Mouse (Mus musculus) ES-Bruce4 (cell line): Measurements from ENCODE around the gene Scimp. TPM values are rescaled to one million over a fixed set of nuclear protein-coding genes. Genes with fewer than 3 reads are reported as not detected.

Source experiments
- H3K27ac ChIP-seq: 2 replicates; pipeline ENCODE4 v1.5.1; 2012; ENCODE audit warnings: low read length, inconsistent platforms; ENCODE audit not compliant: insufficient read depth
- H3K27me3 ChIP-seq: 2 replicates; pipeline ENCODE4 v1.6.1; 2012; ENCODE audit warnings: mild to moderate bottlenecking, low read length, inconsistent platforms; ENCODE audit not compliant: control insufficient read depth, poor library complexity, insufficient read depth, severe bottlenecking
- H3K36me3 ChIP-seq: 2 replicates; pipeline ENCODE4 v1.6.1; 2012; ENCODE audit warnings: inconsistent platforms, mild to moderate bottlenecking, low read length, moderate library complexity; ENCODE audit not compliant: control insufficient read depth, poor library complexity, insufficient read depth, severe bottlenecking
- H3K4me1 ChIP-seq: one replicate; pipeline ENCODE4 v1.8.1; 2011; ENCODE audit warnings: low read length; ENCODE audit not compliant: control insufficient read depth, insufficient read depth
- H3K4me3 ChIP-seq: 2 replicates; pipeline ENCODE4 v1.5.1; 2011; ENCODE audit warnings: low read depth, mild to moderate bottlenecking, low read length
- H3K9ac ChIP-seq: 2 replicates; pipeline ENCODE4 v1.6.1; 2012; ENCODE audit warnings: low read depth, mild to moderate bottlenecking, inconsistent platforms; ENCODE audit not compliant: poor library complexity, severe bottlenecking
- H3K9me3 ChIP-seq: replicated peaks from 2 replicates; pipeline ENCODE4 v1.6.1; 2012; ENCODE audit warnings: mild to moderate bottlenecking, low read length, inconsistent platforms; ENCODE audit not compliant: control insufficient read depth, poor library complexity, insufficient read depth, severe bottlenecking
- CTCF ChIP-seq: IDR thresholded peaks from one replicate; pipeline ENCODE4 v1.8.1; 2011; ENCODE audit warnings: low read depth, low read length
- EP300 ChIP-seq: IDR thresholded peaks from 2 replicates; pipeline ENCODE4 v1.6.1; 2011; ENCODE audit warnings: low read depth, low read length; ENCODE audit not compliant: insufficient read depth
- POLR2A ChIP-seq: IDR thresholded peaks from one replicate; pipeline ENCODE4 v1.8.1; 2011; ENCODE audit warnings: low read length; ENCODE audit not compliant: insufficient read depth
- polyA plus RNA-seq: library from polyadenylated mRNA; stranded (reverse); fragments of >200 nt; gene quantifications from 2 replicates; pipeline ENCODE4 v1.2.4, GENCODE M21; 2011; ENCODE audit warnings: low read depth; ENCODE audit not compliant: missing spikeins, insufficient read depth, insufficient read length

Gene Scimp
- polyA plus RNA-seq, 1 experiment = not detected

GRCm38 (mm10) chr11:70843701-70844551, 31.5 kb upstream of the Scimp start:
- TF ChIP-seq CTCF (no peak), POLR2A (no peak), EP300 (no peak)
- H3K9ac ChIP-seq = no peak overlapping the region
- peak overlapping the region; percentile 60 for H3K4me3 ChIP-seq
- no peak overlapping the region for H3K27ac ChIP-seq
- no peaks in the 10 kb centered on the region for H3K27me3 ChIP-seq
- H3K36me3 ChIP-seq = no peaks in the 10 kb centered on the region
- no peaks in the 10 kb centered on the region for H3K9me3 ChIP-seq
- peaks cover 1% of the 10 kb centered on the region for H3K4me1 ChIP-seq

GRCm38 (mm10) chr11:70842983-70843382, 30.6 kb upstream of the Scimp start:
- H3K9me3 ChIP-seq = no peaks in the 10 kb centered on the region
- no peak overlapping the region for H3K4me3 ChIP-seq
- H3K9ac ChIP-seq = no peak overlapping the region
- no peak overlapping the region for H3K27ac ChIP-seq
- no peak for TF ChIP-seq EP300
- no peak for TF ChIP-seq CTCF
- no peak for TF ChIP-seq POLR2A
- H3K36me3 ChIP-seq = no peaks in the 10 kb centered on the region
- H3K27me3 ChIP-seq = no peaks in the 10 kb centered on the region
- H3K4me1 ChIP-seq = peaks cover 1% of the 10 kb centered on the region

GRCm38 (mm10) chr11:70838610-70839009, 26.2 kb upstream of the Scimp start:
- no peak for TF ChIP-seq CTCF
- TF ChIP-seq EP300 = no peak
- TF ChIP-seq POLR2A = no peak
- H3K27ac ChIP-seq = no peak overlapping the region
- H3K9ac ChIP-seq = no peak overlapping the region
- H3K27me3 ChIP-seq = no peaks in the 10 kb centered on the region
- peaks cover 12% of the 10 kb centered on the region for H3K9me3 ChIP-seq
- H3K4me1 ChIP-seq = peaks cover 6% of the 10 kb centered on the region
- no peaks in the 10 kb centered on the region for H3K36me3 ChIP-seq
- H3K4me3 ChIP-seq = no peak overlapping the region

DNA sequence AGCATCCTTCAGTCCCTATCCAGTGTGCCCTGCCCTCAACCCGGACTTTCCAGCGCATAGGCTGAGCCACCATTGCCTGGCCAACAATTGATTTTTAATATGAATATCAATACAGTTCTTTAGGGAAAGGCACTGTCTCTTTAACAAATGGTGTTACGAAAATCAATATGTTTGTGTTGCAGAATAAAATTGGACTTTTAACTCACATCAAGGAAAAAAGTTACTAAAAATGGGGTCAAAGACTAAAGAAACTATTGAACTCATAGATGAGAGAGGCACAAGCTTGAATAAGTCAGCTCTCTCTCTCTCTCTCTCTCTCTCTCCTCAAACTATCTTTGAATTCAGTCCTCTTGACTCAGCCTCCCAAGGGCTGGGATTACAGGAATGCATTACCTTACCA, 24.6 kb upstream of the Scimp start:
- Histone ChIP-seq H3K9me3 (peaks cover 21% of the 10 kb centered on the region), H3K4me3 (no peak overlapping the region), H3K27me3 (no peaks in the 10 kb centered on the region), H3K9ac (no peak overlapping the region), H3K27ac (no peak overlapping the region), H3K4me1 (peaks cover 6% of the 10 kb centered on the region), H3K36me3 (no peaks in the 10 kb centered on the region)
- TF ChIP-seq CTCF (no peak), EP300 (no peak), POLR2A (no peak)

DNA sequence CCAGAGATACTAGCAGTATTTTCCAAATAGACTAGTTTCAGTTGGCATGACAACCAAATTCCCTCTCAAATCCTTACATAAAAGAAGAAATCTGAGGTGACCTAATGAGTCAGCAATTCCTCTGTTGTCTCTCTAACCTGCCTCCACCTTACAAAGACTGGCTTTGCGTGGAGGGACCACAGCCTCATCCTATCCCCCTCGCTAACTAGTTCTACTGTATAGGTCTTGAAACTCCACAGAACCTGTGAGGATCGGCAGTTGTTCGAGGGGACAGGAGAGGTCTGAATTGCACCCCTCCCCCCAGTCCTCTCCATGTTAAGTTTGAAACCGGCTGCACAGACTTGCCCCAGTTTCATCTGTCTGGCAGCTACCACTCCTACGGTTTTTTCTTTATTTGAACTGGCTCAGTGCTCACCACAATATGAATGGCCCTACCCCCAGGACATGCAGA, 23.0 kb upstream of the Scimp start:
- Histone ChIP-seq H3K9ac (no peak overlapping the region), H3K36me3 (no peaks in the 10 kb centered on the region), H3K27me3 (no peaks in the 10 kb centered on the region), H3K4me1 (peaks cover 6% of the 10 kb centered on the region), H3K9me3 (peaks cover 21% of the 10 kb centered on the region), H3K4me3 (no peak overlapping the region), H3K27ac (no peak overlapping the region)
- TF ChIP-seq EP300 (no peak), POLR2A (no peak), CTCF (no peak)

- peaks cover 21% of the 10 kb centered on the region for H3K9me3 ChIP-seq
- no peaks in the 10 kb centered on the region for H3K36me3 ChIP-seq
- H3K4me1 ChIP-seq = peaks cover 7% of the 10 kb centered on the region
- no peak overlapping the region for H3K27ac ChIP-seq
- TF ChIP-seq POLR2A (no peak), CTCF (no peak), EP300 (no peak)
- H3K4me3 ChIP-seq = no peak overlapping the region
- H3K27me3 ChIP-seq = no peaks in the 10 kb centered on the region
- no peak overlapping the region for H3K9ac ChIP-seq
These were observed 21.4 kb upstream of the Scimp start for GRCm38 (mm10) chr11:70833831-70834230.
